Mouse (Mus musculus) midbrain, embryonic 16.5 days (tissue): Measurements from ENCODE around the gene Ppfibp1. TPM values are rescaled to one million over a fixed set of nuclear protein-coding genes. Genes with fewer than 3 reads are reported as not detected.

ENCODE experiments used
- ATAC-seq: fragments of 200-750 bp; cut with Nextera tagmentation; 2 replicates; pipeline ENCODE4 v1.8.0; 2017; ENCODE audit warnings: moderate TSS enrichment
- H3K27ac ChIP-seq: fragments of 300-500 bp; sonication (generic); 2 replicates; pipeline ENCODE4 v1.5.1; 2014; ENCODE audit warnings: mild to moderate bottlenecking, low read length, mixed read lengths
- H3K27me3 ChIP-seq: fragments of 300-500 bp; sonication (generic); 2 replicates; pipeline ENCODE4 v1.6.1; 2014; ENCODE audit warnings: low read depth, low read length, mixed read lengths; ENCODE audit not compliant: control insufficient read depth, insufficient read depth
- H3K36me3 ChIP-seq: fragments of 300-500 bp; sonication (generic); 2 replicates; pipeline ENCODE4 v1.6.1; 2014; ENCODE audit warnings: mild to moderate bottlenecking, low read length, moderate library complexity, mixed read lengths; ENCODE audit not compliant: control insufficient read depth, insufficient read depth
- H3K4me1 ChIP-seq: fragments of 300-500 bp; sonication (generic); 2 replicates; pipeline ENCODE4 v1.6.1; 2014; ENCODE audit warnings: mild to moderate bottlenecking, low read length, mixed read lengths; ENCODE audit not compliant: control insufficient read depth, insufficient read depth
- H3K4me2 ChIP-seq: fragments of 300-500 bp; sonication (generic); 2 replicates; pipeline ENCODE4 v1.6.1; 2014; ENCODE audit warnings: mild to moderate bottlenecking, low read length, mixed read lengths
- H3K4me3 ChIP-seq: fragments of 300-500 bp; sonication (generic); 2 replicates; pipeline ENCODE4 v1.5.1; 2014; ENCODE audit warnings: low read depth, mild to moderate bottlenecking, low read length, moderate library complexity, mixed read lengths
- H3K9ac ChIP-seq: fragments of 300-500 bp; sonication (generic); 2 replicates; pipeline ENCODE4 v1.6.1; 2014; ENCODE audit warnings: low read depth, low read length, mixed read lengths
- H3K9me3 ChIP-seq: fragments of 300-500 bp; sonication (generic); replicated peaks from 2 replicates; pipeline ENCODE4 v1.6.1; 2014; ENCODE audit warnings: mild to moderate bottlenecking, low read length, mixed read lengths; ENCODE audit not compliant: control insufficient read depth, poor library complexity, severe bottlenecking
- WGBS: fragments of 180-500 bp; shearing (Covaris S2); extraction: QIAGEN DNeasy Blood & Tissue Kit; methylation state at CpG from one replicate; pipeline ENCODE4 v1.1.7; 2014; 5-methylcytosine and 5-hydroxymethylcytosine counted together
- polyA plus RNA-seq: library from polyadenylated mRNA; unstranded; fragments of >200 nt; fragmentation: Nextera tagmentation; extraction: Ambion mirVana; gene quantifications from 2 replicates; pipeline ENCODE4 v1.2.1, GENCODE M21; 2015

The Ppfibp1 gene
- polyA plus RNA-seq, 1 experiment from 2014 or later = 19.6 TPM

DNA sequence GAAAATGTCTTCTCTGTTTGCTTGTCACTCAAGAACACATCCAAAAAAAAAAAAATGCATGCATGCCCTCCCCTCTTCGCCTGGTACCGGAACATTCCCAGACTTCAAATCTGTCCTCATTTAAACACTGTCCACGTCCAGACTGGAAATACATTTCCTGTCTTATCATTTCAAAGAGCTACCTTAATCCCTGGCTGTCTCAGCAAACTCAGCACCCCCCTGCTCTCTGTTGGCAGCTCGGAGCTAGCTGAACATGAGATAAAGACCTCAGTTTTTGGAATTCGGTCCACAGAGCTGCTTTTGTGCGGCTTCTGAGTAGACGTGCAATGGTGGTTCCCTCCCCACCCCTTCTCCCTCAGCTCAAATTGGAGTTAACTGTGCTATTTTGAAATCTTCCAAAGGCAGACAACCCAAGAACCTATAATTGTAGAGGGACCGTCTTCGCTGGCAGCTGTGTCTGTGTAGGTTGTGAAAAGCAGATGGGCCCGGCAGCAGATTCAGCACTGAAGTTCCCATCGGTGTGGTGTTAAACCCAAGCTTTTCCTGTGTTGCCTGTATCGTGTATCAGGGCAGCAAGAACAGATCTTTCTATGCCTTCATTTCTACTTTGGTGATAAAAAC lies 10.8 kb upstream of the Ppfibp1 start:
- H3K4me3 ChIP-seq = no peak overlapping the region
- no peak overlapping the region for H3K4me2 ChIP-seq
- H3K9ac ChIP-seq = no peak overlapping the region
- no peaks in the 10 kb centered on the region for H3K9me3 ChIP-seq
- no peaks in the 10 kb centered on the region for H3K36me3 ChIP-seq
- H3K4me1 ChIP-seq = no peaks in the 10 kb centered on the region; the same call in 1 of the 2 replicates
- no peak overlapping the region for H3K27ac ChIP-seq
- H3K27me3 ChIP-seq = 0 out of 2 replicates have a peak, but pooled peaks cover 2% of the 10 kb centered on the region
- WGBS = 88% methylated on average over 12 of the region's 12 CpGs
- no peak for ATAC-seq

DNA sequence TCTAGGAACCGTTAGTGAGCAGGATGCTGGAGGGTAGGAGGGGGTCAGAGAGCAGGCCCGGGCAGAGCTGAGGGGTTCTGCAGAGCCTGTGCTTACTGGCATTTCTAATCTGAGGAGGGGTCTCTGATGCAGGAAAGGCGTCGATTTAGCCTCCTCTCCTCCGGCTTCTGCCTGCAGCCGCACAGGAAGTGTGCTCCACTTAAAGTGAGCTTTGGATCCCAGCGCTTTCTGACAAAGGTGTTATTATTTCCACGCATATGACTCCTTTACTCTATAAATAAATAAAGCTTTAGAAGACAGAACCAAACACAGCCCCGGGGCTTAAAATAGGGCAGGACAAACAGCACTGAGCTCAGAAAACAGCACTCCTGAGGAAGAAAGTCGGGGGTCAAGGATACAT lies 9.4 kb upstream of the Ppfibp1 start:
- H3K36me3 ChIP-seq = no peaks in the 10 kb centered on the region
- no peaks in the 10 kb centered on the region for H3K9me3 ChIP-seq
- H3K4me2 ChIP-seq = no peak overlapping the region
- no peak for ATAC-seq
- H3K4me3 ChIP-seq = no peak overlapping the region
- no peaks in the 10 kb centered on the region; the same call in 1 of the 2 replicates for H3K4me1 ChIP-seq
- H3K27ac ChIP-seq = no peak overlapping the region
- H3K9ac ChIP-seq = 0 out of 2 replicates have a peak overlapping the region, but pooled peaks have one; percentile 25
- H3K27me3 ChIP-seq = 0 out of 2 replicates have a peak, but pooled peaks cover 2% of the 10 kb centered on the region
- WGBS = 51% methylated on average over 10 of the region's 10 CpGs

- WGBS = 91% methylated on average over 9 of the region's 9 CpGs
- 0 out of 2 replicates have a peak, but pooled peaks cover 2% of the 10 kb centered on the region for H3K27me3 ChIP-seq
- ATAC-seq = no peak
- H3K27ac ChIP-seq = no peak overlapping the region
- no peaks in the 10 kb centered on the region for H3K9me3 ChIP-seq
- no peaks in the 10 kb centered on the region; the same call in 1 of the 2 replicates for H3K4me1 ChIP-seq
- no peak overlapping the region for H3K9ac ChIP-seq
- H3K4me2 ChIP-seq = no peak overlapping the region
- no peaks in the 10 kb centered on the region for H3K36me3 ChIP-seq
- H3K4me3 ChIP-seq = no peak overlapping the region
Measured at GRCm38 (mm10) chr6:146879856-146880255, 8.4 kb upstream of the Ppfibp1 start.

DNA sequence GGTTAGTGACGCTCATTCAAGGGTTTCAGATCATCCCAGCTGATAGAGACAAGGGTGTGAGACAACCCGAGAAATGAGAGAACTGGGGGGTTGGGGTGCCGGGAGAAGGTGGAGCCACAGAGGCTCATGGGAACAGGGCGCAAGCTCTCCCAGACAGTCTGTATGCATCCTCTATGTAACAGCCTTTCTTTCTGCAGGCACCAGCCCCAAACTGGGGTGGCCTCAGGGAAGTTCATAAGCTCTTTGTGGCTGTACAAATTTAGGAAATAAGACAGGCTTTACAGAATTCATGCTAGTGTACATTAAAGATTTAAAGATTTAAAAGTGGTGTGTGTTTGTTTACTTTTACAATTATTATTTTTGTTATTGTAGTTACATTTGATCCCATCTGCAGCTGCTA lies 8.0 kb upstream of the Ppfibp1 start:
- Histone ChIP-seq H3K4me2 (no peak overlapping the region), H3K4me1 (no peaks in the 10 kb centered on the region; the same call in 1 of the 2 replicates), H3K9me3 (no peaks in the 10 kb centered on the region), H3K27me3 (0 out of 2 replicates have a peak, but pooled peaks cover 2% of the 10 kb centered on the region), H3K4me3 (no peak overlapping the region), H3K9ac (no peak overlapping the region), H3K27ac (no peak overlapping the region), H3K36me3 (no peaks in the 10 kb centered on the region)
- WGBS = 84% methylated on average over 4 of the region's 4 CpGs
- ATAC-seq = no peak; the same call in 1 of the 2 replicates

DNA sequence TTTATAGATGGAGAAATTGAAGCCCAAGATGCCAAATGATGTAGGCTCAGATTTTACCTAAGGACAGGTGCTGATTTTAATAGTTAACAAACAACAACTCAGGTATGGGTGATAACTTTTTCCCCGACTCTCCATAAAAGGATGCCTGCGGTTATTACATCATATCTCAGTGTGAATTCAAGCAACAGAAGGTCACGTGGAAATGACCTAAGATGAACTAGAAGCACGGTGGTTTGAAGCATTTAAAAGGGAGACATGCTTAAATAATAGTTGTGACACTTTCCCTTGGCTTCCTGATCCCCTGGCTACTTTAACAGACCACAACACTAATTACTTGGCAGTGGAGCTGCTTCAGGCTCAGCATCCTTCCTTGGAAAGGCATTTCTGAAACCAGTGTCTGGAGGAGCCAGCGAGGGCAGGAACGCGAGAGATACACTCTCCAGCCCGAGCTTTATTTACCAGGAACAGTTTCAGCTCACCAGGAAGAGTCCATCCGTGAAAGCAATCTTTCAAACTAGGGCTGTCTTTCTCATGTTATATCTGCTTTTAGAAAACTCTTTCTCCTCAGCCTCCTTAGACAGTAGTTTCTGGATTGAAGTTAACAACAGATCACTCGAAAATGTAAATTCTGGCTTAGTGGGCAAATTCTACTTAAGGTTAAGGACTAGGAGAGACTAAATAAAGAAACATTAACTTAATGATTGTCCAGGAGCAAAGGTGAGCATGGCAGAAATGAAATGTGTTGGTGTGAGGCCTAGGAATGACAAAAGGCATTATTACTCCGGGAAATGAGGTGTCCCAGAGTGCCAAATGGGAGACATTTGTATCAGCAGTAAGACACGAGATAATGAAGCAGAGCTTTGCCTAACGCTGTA lies 6.2 kb upstream of the Ppfibp1 start:
- H3K4me1 ChIP-seq = peaks cover 3% of the 10 kb centered on the region
- 68% methylated on average over 13 of the region's 13 CpGs for WGBS
- no peaks in the 10 kb centered on the region for H3K36me3 ChIP-seq
- no peak overlapping the region for H3K4me3 ChIP-seq
- H3K4me2 ChIP-seq = no peak overlapping the region
- no peak for ATAC-seq
- H3K9me3 ChIP-seq = no peaks in the 10 kb centered on the region
- no peak overlapping the region for H3K27ac ChIP-seq
- no peaks in the 10 kb centered on the region for H3K27me3 ChIP-seq
- no peak overlapping the region for H3K9ac ChIP-seq

DNA sequence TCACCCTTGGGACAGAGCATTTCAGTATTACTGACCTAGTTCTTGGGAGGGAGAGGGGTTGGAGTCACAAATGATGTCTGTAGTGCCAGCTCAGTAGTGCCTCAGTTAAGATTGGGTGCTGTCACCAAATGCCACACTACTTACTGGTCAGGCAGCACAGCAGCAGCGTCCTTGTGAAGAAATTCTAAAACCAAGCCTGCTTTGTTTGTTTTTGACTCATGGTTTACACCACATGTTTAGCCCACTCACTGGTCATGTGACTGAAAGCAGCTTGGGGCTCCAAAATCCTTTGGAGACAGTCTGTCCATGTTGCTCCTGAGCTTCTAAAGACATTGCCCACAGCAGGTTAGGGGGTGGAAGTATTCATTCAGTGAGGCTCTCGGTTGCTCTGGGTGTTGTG lies 4.9 kb upstream of the Ppfibp1 start:
- H3K27me3 ChIP-seq = no peaks in the 10 kb centered on the region
- no peak overlapping the region for H3K27ac ChIP-seq
- H3K4me3 ChIP-seq = no peak overlapping the region
- no peak overlapping the region for H3K4me2 ChIP-seq
- H3K4me1 ChIP-seq = peaks cover 6% of the 10 kb centered on the region
- H3K9ac ChIP-seq = no peak overlapping the region
- no peaks in the 10 kb centered on the region for H3K9me3 ChIP-seq
- no peaks in the 10 kb centered on the region for H3K36me3 ChIP-seq
- no peak for ATAC-seq
- WGBS = 72% methylated on average over 2 of the region's 2 CpGs

DNA sequence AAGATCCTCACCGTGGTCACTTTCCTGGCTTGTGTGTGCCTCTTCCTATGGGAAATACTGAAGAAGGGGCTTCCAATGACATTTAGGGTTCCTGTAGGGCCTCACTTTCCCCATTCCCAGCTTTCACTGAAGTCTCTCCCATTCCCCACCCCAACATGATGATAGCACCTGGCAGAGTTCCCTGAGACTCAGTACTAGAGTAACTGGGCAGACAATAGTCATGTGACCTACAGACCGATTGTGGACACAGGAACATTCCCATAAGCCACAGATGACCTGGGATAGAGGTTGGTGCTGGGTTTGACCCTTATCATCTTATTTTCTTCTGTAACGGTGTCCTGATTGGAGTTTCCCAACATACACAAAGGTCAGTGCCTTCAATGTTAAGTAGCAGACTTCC lies 4.1 kb upstream of the Ppfibp1 start:
- H3K27ac ChIP-seq = no peak overlapping the region
- ATAC-seq = no peak
- H3K36me3 ChIP-seq = no peaks in the 10 kb centered on the region
- no peak overlapping the region for H3K4me3 ChIP-seq
- no peaks in the 10 kb centered on the region for H3K27me3 ChIP-seq
- H3K4me2 ChIP-seq = no peak overlapping the region
- 88% methylated on average over 3 of the region's 3 CpGs for WGBS
- H3K9ac ChIP-seq = no peak overlapping the region
- H3K9me3 ChIP-seq = no peaks in the 10 kb centered on the region
- peaks cover 6% of the 10 kb centered on the region for H3K4me1 ChIP-seq

DNA sequence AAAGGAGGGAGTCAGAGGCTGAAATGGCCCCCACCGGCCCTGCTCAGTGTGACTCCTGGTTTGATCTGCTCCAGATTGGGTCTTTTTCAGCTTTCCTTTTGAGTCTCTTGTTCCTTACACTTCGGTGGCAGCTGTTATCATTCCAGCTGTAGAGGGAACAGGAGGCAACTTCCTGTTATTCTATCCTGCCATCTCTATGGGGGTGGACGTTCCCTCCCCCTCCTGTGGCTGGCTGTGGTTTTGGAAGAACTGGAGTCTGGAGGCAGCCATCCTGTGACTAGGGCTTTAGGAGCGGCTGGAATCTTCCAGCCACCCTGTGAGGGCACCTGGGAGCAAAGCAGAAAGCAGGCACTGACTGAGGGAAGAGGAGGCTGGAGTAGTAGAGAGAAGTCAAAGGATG lies 3.4 kb upstream of the Ppfibp1 start:
- ATAC-seq = no peak
- 52% methylated on average over 4 of the region's 4 CpGs for WGBS
- Histone ChIP-seq H3K4me1 (peaks cover 6% of the 10 kb centered on the region), H3K27ac (no peak overlapping the region), H3K4me2 (no peak overlapping the region), H3K27me3 (no peaks in the 10 kb centered on the region), H3K9ac (no peak overlapping the region), H3K4me3 (no peak overlapping the region), H3K9me3 (no peaks in the 10 kb centered on the region), H3K36me3 (no peaks in the 10 kb centered on the region)
